Mouse (Mus musculus) heart, postnatal 0 days (tissue): ENCODE data around the gene Pdx1. TPM values are rescaled to one million over a fixed set of nuclear protein-coding genes. Genes with fewer than 3 reads are reported as not detected.
A peak's percentile ranks its signal among the peaks of the same experiment; 100 is the strongest.

Experiments
- ATAC-seq: fragments of 200-750 bp; cut with Nextera tagmentation; 2 replicates; pipeline ENCODE4 v1.8.0; 2017; ENCODE audit warnings: low read depth, moderate number of reproducible peaks, moderate library complexity; ENCODE audit not compliant: insufficient read depth
- DNase-seq: peaks from one replicate; pipeline ENCODE4 v3.0.0-alpha.2; 2016; ENCODE audit warnings: low spot score
- H3K27ac ChIP-seq: fragments of 300-500 bp; sonication (generic); 2 replicates; pipeline ENCODE4 v1.5.1; 2014; ENCODE audit warnings: low read depth, mild to moderate bottlenecking
- H3K27me3 ChIP-seq: fragments of 300-500 bp; sonication (generic); 2 replicates; pipeline ENCODE4 v1.6.1; 2014; ENCODE audit warnings: low read length, mixed read lengths; ENCODE audit not compliant: control insufficient read depth, insufficient read depth
- H3K36me3 ChIP-seq: fragments of 300-500 bp; sonication (generic); replicated peaks from 2 replicates; pipeline ENCODE4 v1.6.1; 2014; ENCODE audit warnings: low read length, mixed read lengths; ENCODE audit not compliant: control insufficient read depth, insufficient read depth
- H3K4me1 ChIP-seq: fragments of 300-500 bp; sonication (generic); 2 replicates; pipeline ENCODE4 v1.6.1; 2014; ENCODE audit warnings: antibody characterized with exemption; ENCODE audit not compliant: control insufficient read depth, insufficient read depth
- H3K4me2 ChIP-seq: fragments of 300-500 bp; sonication (generic); 2 replicates; pipeline ENCODE4 v1.6.1; 2014; ENCODE audit warnings: low read depth, mild to moderate bottlenecking, low read length, moderate library complexity
- H3K4me3 ChIP-seq: fragments of 300-500 bp; sonication (generic); 2 replicates; pipeline ENCODE4 v1.5.1; 2014; ENCODE audit warnings: low read depth, low read length
- H3K9ac ChIP-seq: fragments of 300-500 bp; sonication (generic); replicated peaks from 2 replicates; pipeline ENCODE4 v1.6.1; 2014; ENCODE audit warnings: low read depth, low read length, mixed read lengths
- H3K9me3 ChIP-seq: fragments of 300-500 bp; sonication (generic); replicated peaks from 2 replicates; pipeline ENCODE4 v1.6.1; 2016; ENCODE audit warnings: low read length; ENCODE audit not compliant: control insufficient read depth
- CTCF ChIP-seq: IDR thresholded peaks from 2 replicates; pipeline ENCODE4 v1.5.1; 2016; ENCODE audit warnings: antibody characterized with exemption, control low read depth, low read depth
- EP300 ChIP-seq: IDR thresholded peaks from 2 replicates; pipeline ENCODE4 v1.6.1; 2016; ENCODE audit warnings: antibody characterized with exemption, low read depth
- WGBS: fragments of 180-500 bp; shearing (Covaris S2); extraction: QIAGEN DNeasy Blood & Tissue Kit; methylation state at CpG from one replicate; pipeline ENCODE4 v1.1.7; 2014; 5-methylcytosine and 5-hydroxymethylcytosine counted together
- polyA plus RNA-seq: library from polyadenylated mRNA; unstranded; fragments of >200 nt; fragmentation: Nextera tagmentation; extraction: Ambion mirVana; gene quantifications from 2 replicates; pipeline ENCODE4 v1.2.1, GENCODE M21; 2015
- total RNA-seq: library from RNA; depleted of rRNA; stranded (reverse); fragments of >200 nt; gene quantifications from 2 replicates; pipeline ENCODE4 v1.2.3, GENCODE M21; 2014; ENCODE audit warnings: low replicate concordance

Pdx1 gene
- total and polyA plus RNA-seq, 2 experiments from 2014 or later, result not detected

GRCm38 (mm10) chr5:147308451-147308850 lies 38.7 kb downstream of the Pdx1 start:
- WGBS, result 9% methylated on average over 9 of the region's 9 CpGs
- H3K9ac ChIP-seq, result no peak overlapping the region
- TF ChIP-seq EP300 (no peak), CTCF (no peak)
- no peak overlapping the region for H3K27ac ChIP-seq
- H3K4me2 ChIP-seq, result no peak overlapping the region
- no peaks in the 10 kb centered on the region for H3K9me3 ChIP-seq
- DNase-seq, result no peak
- no peak overlapping the region for H3K4me3 ChIP-seq
- H3K4me1 ChIP-seq, result no peaks in the 10 kb centered on the region
- H3K27me3 ChIP-seq, result peaks cover 100% of the 10 kb centered on the region
- no peak for ATAC-seq
- H3K36me3 ChIP-seq, result no peaks in the 10 kb centered on the region

- no peaks in the 10 kb centered on the region for H3K36me3 ChIP-seq
- TF ChIP-seq CTCF (no peak), EP300 (no peak)
- H3K4me2 ChIP-seq, result no peak overlapping the region
- H3K4me1 ChIP-seq, result no peaks in the 10 kb centered on the region
- H3K27ac ChIP-seq, result no peak overlapping the region
- WGBS, result 7% methylated on average over 2 of the region's 2 CpGs
- ATAC-seq, result no peak
- H3K9me3 ChIP-seq, result no peaks in the 10 kb centered on the region
- no peak for DNase-seq
- peaks cover 100% of the 10 kb centered on the region for H3K27me3 ChIP-seq
- H3K9ac ChIP-seq, result no peak overlapping the region
- H3K4me3 ChIP-seq, result no peak overlapping the region
Measured at GRCm38 (mm10) chr5:147309786-147310185, 40.0 kb downstream of the Pdx1 start.

- TF ChIP-seq CTCF, result no peak
- TF ChIP-seq EP300, result no peak
- H3K27ac ChIP-seq, result no peak overlapping the region
- no peaks in the 10 kb centered on the region for H3K36me3 ChIP-seq
- H3K4me3 ChIP-seq, result no peak overlapping the region
- no peak for ATAC-seq
- no peaks in the 10 kb centered on the region for H3K9me3 ChIP-seq
- H3K9ac ChIP-seq, result no peak overlapping the region
- H3K4me2 ChIP-seq, result no peak overlapping the region
- 2% methylated on average over 27 of the region's 27 CpGs for WGBS
- no peaks in the 10 kb centered on the region for H3K4me1 ChIP-seq
- DNase-seq, result no peak
- peaks cover 100% of the 10 kb centered on the region for H3K27me3 ChIP-seq
Measured at GRCm38 (mm10) chr5:147312830-147313685, 43.3 kb downstream of the Pdx1 start.

- ATAC-seq, result no peak
- no peaks in the 10 kb centered on the region for H3K9me3 ChIP-seq
- peaks cover 95% of the 10 kb centered on the region for H3K27me3 ChIP-seq
- H3K4me1 ChIP-seq, result no peaks in the 10 kb centered on the region
- H3K4me3 ChIP-seq, result peak overlapping the region; percentile 17; the same call in 1 of the 2 replicates
- 2% methylated on average over 39 of the region's 39 CpGs for WGBS
- no peak for TF ChIP-seq EP300
- no peak for TF ChIP-seq CTCF
- no peak overlapping the region for H3K9ac ChIP-seq
- H3K4me2 ChIP-seq, result 0 out of 2 replicates have a peak overlapping the region, but pooled peaks have one; percentile 15
- no peak for DNase-seq
- no peak overlapping the region for H3K27ac ChIP-seq
- H3K36me3 ChIP-seq, result no peaks in the 10 kb centered on the region
Measured at GRCm38 (mm10) chr5:147314646-147315431, 45.1 kb downstream of the Pdx1 start.

- DNase-seq, result no peak
- Histone ChIP-seq H3K9ac (no peak overlapping the region), H3K36me3 (no peaks in the 10 kb centered on the region), H3K9me3 (no peaks in the 10 kb centered on the region), H3K4me1 (no peaks in the 10 kb centered on the region), H3K27ac (no peak overlapping the region), H3K4me2 (0 out of 2 replicates have a peak overlapping the region, but pooled peaks have one; percentile 15), H3K4me3 (peak overlapping the region; percentile 17; the same call in 1 of the 2 replicates), H3K27me3 (peaks cover 94% of the 10 kb centered on the region)
- WGBS, result 2% methylated on average over 25 of the region's 25 CpGs
- ATAC-seq, result no peak
- no peak for TF ChIP-seq EP300
- no peak for TF ChIP-seq CTCF
Measured at GRCm38 (mm10) chr5:147315432-147316075, 45.8 kb downstream of the Pdx1 start.
